Mouse (Mus musculus) heart, adult 10 weeks (tissue): ENCODE results near the gene Gm7903. TPM values are rescaled to one million over a fixed set of nuclear protein-coding genes. Genes with fewer than 3 reads are reported as not detected.

ENCODE experiments used
- polyA plus RNA-seq: library from polyadenylated mRNA; stranded (reverse); fragments of 350-450 nt; fragmentation: Illumina TruSeq; extraction: RNeasy Lipid Tissue Mini Kit (QIAGEN cat#74804); gene quantifications from one replicate; pipeline ENCODE4 v1.2.3, GENCODE M21; 2014; ENCODE audit warnings: low read depth, low replicate concordance

Gm7903 gene
- not detected for polyA plus RNA-seq

DNA sequence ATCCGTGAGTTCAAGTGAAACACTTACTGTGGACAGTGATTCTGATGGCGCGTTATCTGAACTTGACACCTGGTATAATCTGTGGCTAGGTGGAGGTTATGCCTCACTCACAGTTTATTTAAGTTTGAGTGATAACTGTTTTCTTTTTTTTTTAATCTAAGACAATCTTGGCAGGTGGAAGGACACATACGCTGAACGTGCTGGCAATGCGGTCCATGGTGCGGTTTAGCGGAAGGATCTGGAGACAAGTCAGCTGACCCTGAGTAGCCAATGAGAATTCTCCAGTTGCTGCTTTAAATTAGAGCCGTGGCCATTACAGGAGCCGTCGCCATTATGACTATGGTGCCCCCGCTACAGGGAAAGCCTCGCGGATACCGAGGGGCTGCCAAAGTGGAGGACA, at the start of gene Gm7903:
Gene Gm7903, plus strand, starts transcription at position 301 of the 400 bp plus-strand sequence.

Other genes with a start within 250 kb of the Gm7903 start
- gene Tceal6, start 223.1 kb upstream of the Gm7903 start, polyA plus RNA-seq, result not detected
- not detected for gene Pramel3, start 131.5 kb upstream of the Gm7903 start, polyA plus RNA-seq
- not detected for gene Gm5128, start 60.6 kb upstream of the Gm7903 start, polyA plus RNA-seq
- gene AV320801, start 60.8 kb downstream of the Gm7903 start, polyA plus RNA-seq, result not detected
- gene Nxf7, start 164.9 kb downstream of the Gm7903 start, polyA plus RNA-seq, result not detected
- gene Prame, start 193.9 kb downstream of the Gm7903 start, polyA plus RNA-seq, result not detected